Mouse (Mus musculus) liver, postnatal 0 days (tissue): Measurements from ENCODE around the gene Sirt7. TPM values are rescaled to one million over a fixed set of nuclear protein-coding genes. Genes with fewer than 3 reads are reported as not detected.

Experiments
- ATAC-seq: fragments of 200-750 bp; cut with Nextera tagmentation; 2 replicates; pipeline ENCODE4 v1.8.0; 2017; ENCODE audit warnings: mild to moderate bottlenecking, moderate library complexity
- DNase-seq: peaks from one replicate; pipeline ENCODE4 v3.0.0-alpha.2; 2016
- H3K27ac ChIP-seq: fragments of 300-500 bp; sonication (generic); 2 replicates; pipeline ENCODE4 v1.5.1; 2014; ENCODE audit warnings: antibody characterized with exemption, moderate library complexity, mild to moderate bottlenecking, low read depth
- H3K27me3 ChIP-seq: fragments of 300-500 bp; sonication (generic); 2 replicates; pipeline ENCODE4 v1.6.1; 2014; ENCODE audit warnings: low read length, control low read depth, mixed read lengths; ENCODE audit not compliant: insufficient read depth
- H3K36me3 ChIP-seq: fragments of 300-500 bp; sonication (generic); replicated peaks from 2 replicates; pipeline ENCODE4 v1.6.1; 2014; ENCODE audit warnings: mild to moderate bottlenecking, control low read depth, low read length, moderate library complexity, mixed read lengths; ENCODE audit not compliant: insufficient read depth
- H3K4me1 ChIP-seq: fragments of 300-500 bp; sonication (generic); 2 replicates; pipeline ENCODE4 v1.6.1; 2014; ENCODE audit warnings: antibody characterized with exemption, mild to moderate bottlenecking, control low read depth; ENCODE audit not compliant: insufficient read depth
- H3K4me2 ChIP-seq: fragments of 300-500 bp; sonication (generic); 2 replicates; pipeline ENCODE4 v1.6.1; 2014; ENCODE audit warnings: low read depth, mild to moderate bottlenecking, low read length, moderate library complexity, mixed read lengths
- H3K4me3 ChIP-seq: fragments of 300-500 bp; sonication (generic); 2 replicates; pipeline ENCODE4 v1.5.1; 2014; ENCODE audit warnings: low read depth, low read length
- H3K9ac ChIP-seq: fragments of 300-500 bp; sonication (generic); replicated peaks from 2 replicates; pipeline ENCODE4 v1.6.1; 2014; ENCODE audit warnings: mild to moderate bottlenecking, moderate library complexity
- H3K9me3 ChIP-seq: fragments of 300-500 bp; sonication (generic); 2 replicates; pipeline ENCODE4 v1.6.1; 2016; ENCODE audit warnings: mild to moderate bottlenecking, control low read depth, low read length, mixed read lengths
- CTCF ChIP-seq: sonication (generic); IDR thresholded peaks from 2 replicates; pipeline ENCODE4 v1.5.1; 2016; ENCODE audit warnings: antibody characterized with exemption, low read depth
- EP300 ChIP-seq: IDR thresholded peaks from 2 replicates; pipeline ENCODE4 v1.6.1; 2016; ENCODE audit warnings: antibody characterized with exemption, low read depth, mild to moderate bottlenecking
- WGBS: fragments of 180-500 bp; shearing (Covaris S2); extraction: QIAGEN DNeasy Blood & Tissue Kit; methylation state at CpG from one replicate; pipeline ENCODE4 v1.1.7; 2014; ENCODE audit not compliant: insufficient replicate concordance; 5-methylcytosine and 5-hydroxymethylcytosine counted together
- polyA plus RNA-seq: library from polyadenylated mRNA; unstranded; fragments of >200 nt; fragmentation: Nextera tagmentation; extraction: Ambion mirVana; gene quantifications from 2 replicates; pipeline ENCODE4 v1.2.1, GENCODE M21; 2015

Sirt7 gene
- polyA plus RNA-seq, 1 experiment from 2014 or later, result 34.3 TPM

DNA sequence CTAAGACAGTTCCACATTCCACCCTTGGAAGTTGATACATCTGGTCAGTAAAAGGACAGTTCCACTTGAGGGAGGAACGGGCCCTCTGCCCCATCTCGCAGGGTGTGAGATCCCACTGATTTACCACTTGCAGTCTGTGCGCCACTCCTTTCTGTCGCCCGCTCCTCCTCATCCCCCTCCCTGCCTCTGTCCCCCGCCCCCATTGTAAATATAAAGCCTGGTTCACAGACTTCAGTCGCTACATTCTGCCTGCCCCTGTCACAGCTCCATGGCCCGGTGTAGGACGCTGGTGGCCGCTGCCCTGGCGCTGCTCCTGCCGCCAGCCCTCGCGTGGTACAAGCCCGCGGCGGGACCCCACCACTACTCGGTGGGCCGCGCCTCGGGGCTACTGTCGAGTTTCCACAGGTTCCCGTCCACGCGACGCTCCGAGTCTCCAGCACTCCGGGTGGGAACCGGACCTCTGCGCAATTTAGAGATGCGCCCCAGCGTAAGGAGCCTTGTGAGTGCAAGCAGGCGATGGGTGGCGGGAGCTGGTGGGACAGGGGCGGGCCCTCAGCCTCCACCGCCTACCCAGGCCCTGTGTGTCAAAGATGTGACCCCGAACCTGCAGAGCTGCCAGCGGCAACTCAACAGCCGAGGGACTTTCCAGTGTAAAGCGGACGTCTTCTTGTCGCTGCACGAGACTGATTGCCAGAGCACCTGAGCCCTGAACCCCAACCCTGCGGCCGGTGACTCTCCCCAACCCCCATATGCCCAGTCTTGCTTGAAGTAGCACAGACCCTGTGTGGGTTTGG lies 16.6 kb downstream of the Sirt7 start, which contains the start of gene Npb:
Npb (plus strand) TSS at position 237 of the 794 bp plus-strand sequence.
- Histone ChIP-seq H3K4me1 (peaks cover 10% of the 10 kb centered on the region), H3K9me3 (no peaks in the 10 kb centered on the region), H3K27me3 (no peaks in the 10 kb centered on the region), H3K4me3 (peak within 1 kb of the TSS; percentile 21; the same call in 1 of the 2 replicates), H3K9ac (peak within 1 kb of the TSS; percentile 49), H3K27ac (peak within 1 kb of the TSS; percentile 68), H3K36me3 (peaks cover 45% of the 10 kb centered on the region), H3K4me2 (peak within 1 kb of the TSS; percentile 64)
- DNase-seq, result no peak
- TF ChIP-seq CTCF (no peak), EP300 (no peak)
- 17% methylated on average over 45 of the region's 45 CpGs for WGBS
- ATAC-seq, result peak; percentile 44

DNA sequence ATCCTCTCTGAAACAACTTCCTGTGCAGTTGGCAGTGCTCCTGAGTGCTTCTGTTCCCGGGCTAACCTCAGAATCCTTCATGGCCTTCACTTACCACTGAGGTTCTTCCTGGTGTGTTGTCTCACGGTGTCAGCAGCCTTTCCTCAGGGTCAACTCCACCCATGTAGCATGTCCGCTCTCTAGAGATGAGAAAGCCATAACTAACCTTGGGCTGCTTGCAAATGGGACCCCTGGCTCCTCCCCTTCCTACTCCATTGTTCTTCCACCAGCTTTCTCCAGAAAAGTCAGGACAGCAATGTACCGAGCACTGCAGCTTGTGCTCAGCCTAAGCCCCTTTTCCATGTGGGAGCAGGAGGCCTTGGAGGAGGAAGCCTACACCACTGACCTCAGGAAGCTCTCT lies 18.3 kb downstream of the Sirt7 start:
- Histone ChIP-seq H3K27me3 (no peaks in the 10 kb centered on the region), H3K36me3 (peaks cover 40% of the 10 kb centered on the region), H3K9me3 (no peaks in the 10 kb centered on the region), H3K4me3 (no peak overlapping the region), H3K9ac (no peak overlapping the region), H3K4me2 (no peak overlapping the region), H3K27ac (no peak overlapping the region), H3K4me1 (peaks cover 10% of the 10 kb centered on the region)
- no peak for ATAC-seq
- TF ChIP-seq EP300 (no peak), CTCF (no peak)
- WGBS, result 82% methylated on average over 4 of the region's 4 CpGs
- DNase-seq, result no peak

DNA sequence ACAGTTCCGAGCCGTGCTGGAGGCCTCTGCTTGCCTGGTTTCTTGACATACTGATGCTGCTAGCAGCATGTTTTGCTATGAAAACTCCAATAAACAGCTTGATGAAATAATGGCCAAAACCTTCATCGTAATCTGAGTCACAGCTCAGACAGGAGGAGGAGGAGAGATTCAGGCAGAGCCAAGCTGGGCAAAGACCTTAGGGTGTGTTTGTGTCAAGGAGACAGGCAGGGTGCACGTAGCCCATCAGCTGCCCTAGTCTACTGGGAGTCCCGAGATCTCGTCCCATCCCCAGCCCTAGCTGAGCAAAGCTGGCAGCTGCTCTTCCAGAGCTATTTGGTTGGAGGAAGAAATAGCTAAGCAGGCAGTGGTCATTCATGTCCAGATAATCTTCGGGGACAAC lies 19.4 kb downstream of the Sirt7 start:
- no peak for TF ChIP-seq CTCF
- TF ChIP-seq EP300, result no peak
- peaks cover 10% of the 10 kb centered on the region for H3K4me1 ChIP-seq
- ATAC-seq, result no peak
- no peak overlapping the region for H3K4me2 ChIP-seq
- no peaks in the 10 kb centered on the region for H3K9me3 ChIP-seq
- no peak overlapping the region for H3K4me3 ChIP-seq
- H3K9ac ChIP-seq, result no peak overlapping the region
- 83% methylated on average over 7 of the region's 7 CpGs for WGBS
- H3K27me3 ChIP-seq, result no peaks in the 10 kb centered on the region
- H3K36me3 ChIP-seq, result peaks cover 35% of the 10 kb centered on the region
- no peak overlapping the region for H3K27ac ChIP-seq
- DNase-seq, result no peak

DNA sequence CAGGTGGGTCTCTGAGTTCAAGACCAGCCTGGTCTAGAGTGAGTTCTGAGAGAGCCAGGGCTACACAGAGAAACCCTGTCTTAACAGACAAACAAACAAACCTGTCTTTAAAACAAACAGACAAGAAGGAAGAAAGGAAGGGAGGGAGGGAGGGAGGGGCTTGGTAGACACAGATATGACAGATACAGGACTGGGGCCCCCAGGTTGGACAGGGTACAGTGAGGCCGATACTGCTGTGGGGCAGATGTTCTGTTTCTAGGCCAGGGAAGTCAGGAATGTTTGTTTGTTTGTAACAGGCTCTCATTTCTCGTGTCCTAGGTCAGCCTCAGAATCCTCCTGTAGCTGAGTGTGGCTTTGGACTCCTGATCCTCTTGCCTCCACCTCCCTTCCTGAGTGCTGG lies 21.5 kb downstream of the Sirt7 start:
- peaks cover 17% of the 10 kb centered on the region for H3K4me1 ChIP-seq
- ATAC-seq (no peak), DNase-seq (no peak)
- no peak overlapping the region for H3K27ac ChIP-seq
- no peaks in the 10 kb centered on the region for H3K27me3 ChIP-seq
- no peak overlapping the region for H3K9ac ChIP-seq
- H3K4me2 ChIP-seq, result no peak overlapping the region
- H3K36me3 ChIP-seq, result peaks cover 32% of the 10 kb centered on the region
- H3K9me3 ChIP-seq, result no peaks in the 10 kb centered on the region
- 51% methylated on average over 2 of the region's 2 CpGs for WGBS
- H3K4me3 ChIP-seq, result no peak overlapping the region
- TF ChIP-seq EP300, result no peak
- TF ChIP-seq CTCF, result no peak

DNA sequence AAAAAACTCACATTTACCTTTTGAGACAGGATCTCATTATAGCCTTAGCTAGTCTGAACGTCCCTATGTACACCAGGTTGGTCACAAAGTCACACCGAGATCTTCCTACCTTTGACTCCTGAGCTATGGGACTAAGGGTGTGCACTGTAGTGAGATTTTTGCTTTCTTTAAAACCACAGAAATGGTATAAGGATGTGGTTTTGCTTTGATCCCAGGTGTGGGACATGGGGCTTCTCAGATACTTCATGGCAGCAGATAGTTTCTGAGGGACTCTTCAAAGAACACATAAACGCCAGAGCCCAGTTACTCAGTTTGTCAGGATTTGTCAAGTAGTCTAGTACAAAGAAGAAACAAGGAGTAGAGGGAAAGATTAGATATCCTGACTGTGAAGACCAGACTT lies 24.3 kb downstream of the Sirt7 start:
- Histone ChIP-seq H3K4me1 (peaks cover 32% of the 10 kb centered on the region), H3K27ac (no peak overlapping the region), H3K4me3 (no peak overlapping the region), H3K36me3 (peaks cover 37% of the 10 kb centered on the region), H3K9ac (no peak overlapping the region), H3K4me2 (no peak overlapping the region), H3K27me3 (no peaks in the 10 kb centered on the region), H3K9me3 (no peaks in the 10 kb centered on the region)
- ATAC-seq, result no peak
- DNase-seq, result no peak
- no peak for TF ChIP-seq EP300
- TF ChIP-seq CTCF, result no peak
- WGBS, result 76% methylated on average over 3 of the region's 3 CpGs

DNA sequence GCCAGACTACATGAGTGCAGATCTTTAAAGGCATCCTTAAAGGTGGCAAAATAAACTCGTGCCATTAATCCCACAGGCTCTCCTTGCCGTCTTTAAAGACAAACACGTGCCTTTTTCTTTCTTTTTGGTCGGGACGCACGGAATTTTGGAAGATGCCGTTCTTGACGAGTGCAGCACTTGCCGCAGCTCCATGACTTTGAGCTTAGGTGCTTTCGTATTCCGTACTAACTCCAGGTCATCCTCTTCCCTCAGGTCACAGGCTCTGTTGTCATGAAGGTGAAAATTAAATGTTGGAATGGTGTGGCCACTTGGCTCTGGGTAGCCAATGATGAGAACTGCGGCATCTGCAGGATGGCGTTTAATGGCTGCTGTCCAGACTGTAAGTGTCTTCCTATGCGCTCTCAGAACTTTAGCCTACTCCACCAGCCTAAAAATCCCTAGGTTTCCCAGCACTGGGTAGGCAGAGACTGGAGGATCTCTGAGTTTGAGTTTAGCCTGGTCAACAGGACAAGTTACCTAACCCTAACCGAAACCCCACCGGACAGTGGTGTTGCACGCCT lies 26.0 kb downstream of the Sirt7 start:
- H3K27ac ChIP-seq, result peak overlapping the region; percentile 95
- H3K9me3 ChIP-seq, result no peaks in the 10 kb centered on the region
- H3K27me3 ChIP-seq, result no peaks in the 10 kb centered on the region
- no peak for DNase-seq
- WGBS, result 41% methylated on average over 17 of the region's 17 CpGs
- ATAC-seq, result no peak
- H3K4me3 ChIP-seq, result peak overlapping the region; percentile 93
- H3K4me2 ChIP-seq, result peak overlapping the region; percentile 82
- TF ChIP-seq CTCF, result no peak
- TF ChIP-seq EP300, result no peak
- peak overlapping the region; percentile 71 for H3K9ac ChIP-seq
- peaks cover 32% of the 10 kb centered on the region for H3K4me1 ChIP-seq
- peaks cover 40% of the 10 kb centered on the region for H3K36me3 ChIP-seq
